9 mouse cellular contexts compared by ENCODE assay signal in genomic region chr8:20557184-20557583, GRCm38 (mm10). TPM values are rescaled to one million over a fixed set of nuclear protein-coding genes. Genes with fewer than 3 reads are reported as not detected.
DNase-seq lines count a peak whose midpoint lies in the region; ATAC-seq and TF ChIP-seq lines count a peak whose summit lies in the region.
"Not testable (repeated sequence)": the region's sequence is repeated elsewhere in the genome, so short reads cannot be mapped to it uniquely, and the experiment has no call there.
"Had no signal": no experiment of that assay in that cellular context is flagged by ENCODE, and none has a peak within 500 bp of the region (broad histone marks: within the 10 kb centered on the region; RNA-seq: fewer than 3 reads in every experiment).

No protein-coding gene starts in this region.

- not testable (repeated sequence) for H3K9ac ChIP-seq in forebrain, embryonic 11.5 days (ENCODE audit: low read length); heart, embryonic 12.5 days; limb, embryonic 13.5 days; lung, embryonic 15.5 days

- H3K9me3 ChIP-seq in forebrain, embryonic 11.5 days (ENCODE audit: control insufficient read depth, low read length); heart, embryonic 12.5 days (replicated peaks); limb, embryonic 13.5 days; lung, embryonic 15.5 days: not testable (repeated sequence)

- not testable (repeated sequence) for H3K27ac ChIP-seq in forebrain, embryonic 11.5 days (ENCODE audit: low read depth, low read length); heart, embryonic 12.5 days (ENCODE audit: poor library complexity, severe bottlenecking); limb, embryonic 13.5 days; lung, embryonic 15.5 days; testis, adult 2 months (ENCODE audit: control insufficient read depth, insufficient read depth, low read depth, low read length)

- H3K36me3 ChIP-seq in forebrain, embryonic 11.5 days (ENCODE audit: control insufficient read depth, insufficient read depth, low read length); heart, embryonic 12.5 days; limb, embryonic 13.5 days; lung, embryonic 15.5 days; testis, adult 2 months (ENCODE audit: control insufficient read depth, insufficient read depth, low read length): not testable (repeated sequence)

- not testable (repeated sequence) for H3K4me1 ChIP-seq in forebrain, embryonic 11.5 days (replicated peaks; ENCODE audit: control insufficient read depth, insufficient read depth, low read length); heart, embryonic 12.5 days (replicated peaks); limb, embryonic 13.5 days; lung, embryonic 15.5 days; testis, adult 2 months (ENCODE audit: control insufficient read depth, insufficient read depth, low read length)

- H3K27me3 ChIP-seq in forebrain, embryonic 11.5 days (ENCODE audit: control insufficient read depth, insufficient read depth, low read length); heart, embryonic 12.5 days (replicated peaks); limb, embryonic 13.5 days; lung, embryonic 15.5 days; testis, adult 2 months (ENCODE audit: control insufficient read depth, insufficient read depth, low read length): not testable (repeated sequence)

- H3K4me2 ChIP-seq in forebrain, embryonic 11.5 days (ENCODE audit: low read depth, low read length, severe bottlenecking) = not testable (repeated sequence)
- peak overlapping the region; percentile 51 for H3K4me2 ChIP-seq in heart, embryonic 12.5 days
- H3K4me2 ChIP-seq in limb, embryonic 13.5 days (replicated peaks) = peak overlapping the region; percentile 44
- peak overlapping the region; percentile 41 for H3K4me2 ChIP-seq in lung, embryonic 15.5 days

- TF ChIP-seq CTCF in testis, adult 2 months (IDR thresholded peaks at IDR 0.05; ENCODE audit: control insufficient read depth, insufficient read depth, insufficient replicate concordance, low read depth, low read length) = not testable (repeated sequence)

- TF ChIP-seq POLR2A in testis, adult 2 months (IDR thresholded peaks at IDR 0.05; ENCODE audit: control insufficient read depth, low read depth, low read length) = not testable (repeated sequence)

- DNase-seq in brain, adult 2 months (ENCODE audit: low read depth, low spot score) = peak; percentile 0
- not testable (repeated sequence) for DNase-seq in forebrain, embryonic 11.5 days (ENCODE audit: low spot score)
- DNase-seq in induced T-regulatory cell, adult 2 months (ENCODE audit: low read depth) = peak; percentile 1

- 82% methylated on average over 7 of the region's 8 CpGs for WGBS in forebrain, embryonic 11.5 days
- 76% methylated on average over 7 of the region's 8 CpGs for WGBS in heart, embryonic 12.5 days
- WGBS in limb, embryonic 13.5 days = 83% methylated on average over 7 of the region's 8 CpGs
- WGBS in lung, embryonic 15.5 days = 78% methylated on average over 7 of the region's 8 CpGs

- H3K4me3 ChIP-seq in forebrain, embryonic 11.5 days (ENCODE audit: low read depth, low read length) = not testable (repeated sequence)
- peak overlapping the region; percentile 18; the same call in 1 of the 2 replicates for H3K4me3 ChIP-seq in heart, embryonic 12.5 days
- H3K4me3 ChIP-seq in limb, embryonic 13.5 days = peak overlapping the region; percentile 32; the same call in 1 of the 2 replicates
- H3K4me3 ChIP-seq in lung, embryonic 15.5 days = peak overlapping the region; percentile 30; the same call in 1 of the 2 replicates
- peak overlapping the region; percentile 70 for H3K4me3 ChIP-seq in testis, adult 2 months (ENCODE audit: control insufficient read depth, low read depth, low read length)

- ATAC-seq in forebrain, embryonic 11.5 days (replicated peaks; ENCODE audit: low FRiP score) = peak; percentile 88
- ATAC-seq in heart, embryonic 12.5 days (ENCODE audit: insufficient number of reproducible peaks, low FRiP score) = peak; percentile 73
- peak; percentile 84 for ATAC-seq in limb, embryonic 13.5 days (ENCODE audit: low FRiP score, low read depth)
- ATAC-seq in lung, embryonic 15.5 days (ENCODE audit: borderline replicate concordance, extremely low read depth, low FRiP score, low TSS enrichment) = peak; percentile 78
- ATAC-seq in monocyte, adult 5-6 weeks (replicated peaks; ENCODE audit: insufficient number of reproducible peaks, low FRiP score, low TSS enrichment, poor library complexity, severe bottlenecking) = peak; percentile 70

RNA-seq across cellular contexts. Expression of gene Gm21119, which starts 57.5 kb away (rescaled TPM):
- not detected in 2 replicates for polyA plus RNA-seq in forebrain, embryonic 11.5 days (2014; fragmentation: Nextera tagmentation; extraction: Ambion mirVana)
- polyA plus RNA-seq in heart, embryonic 12.5 days (2016; fragmentation: Nextera tagmentation; extraction: Ambion mirVana) = not detected in 2 replicates
- polyA plus RNA-seq in limb, embryonic 13.5 days (2015; fragmentation: Nextera tagmentation; extraction: Ambion mirVana) = 0.10 and 0.20 TPM in 2 replicates
- polyA plus RNA-seq in lung, embryonic 15.5 days (2015; fragmentation: Nextera tagmentation; extraction: Ambion mirVana) = 0.18 and 0.31 TPM in 2 replicates
- total RNA-seq in monocyte, adult 5-6 weeks (2017) = 1.2 TPM in 1 of 3 replicates, not detected in the others
- 14.4 and 16.7 TPM in 2 replicates for polyA plus RNA-seq in testis, adult 2 months (2012; rRNA removed)
- polyA plus RNA-seq: macrophage had no signal

Comparison
In these comparisons a context has a peak if more than half of its experiments do, and no peak if none do; other contexts are left out.
1. RNA of gene Gm21119, which starts 57.5 kb away (polyA plus RNA-seq): 14.4 to 16.7 TPM in testis, adult 2 months; 0.18 to 0.31 TPM in lung, embryonic 15.5 days, 0.10 to 0.20 TPM in limb, embryonic 13.5 days, not detected in forebrain, embryonic 11.5 days and not detected in heart, embryonic 12.5 days; every median in the first group is over 10 times any median in the second.
2. Peak in every context shown above with its lines, with median percentiles within 50 percentile points of each other: ATAC-seq.